Mouse (Mus musculus) megakaryocyte-erythroid progenitor cell, adult 5 weeks (primary cell): Measurements from ENCODE around the gene Klf11. TPM values are rescaled to one million over a fixed set of nuclear protein-coding genes. Genes with fewer than 3 reads are reported as not detected.

Source experiments
- polyA plus RNA-seq: library from polyadenylated mRNA; stranded (reverse); fragments of >175 nt; gene quantifications from 2 replicates; pipeline ENCODE4 v1.2.3, GENCODE M21; 2012

Gene Klf11
- 78.3 and 90.3 TPM in 2 replicates for polyA plus RNA-seq

DNA sequence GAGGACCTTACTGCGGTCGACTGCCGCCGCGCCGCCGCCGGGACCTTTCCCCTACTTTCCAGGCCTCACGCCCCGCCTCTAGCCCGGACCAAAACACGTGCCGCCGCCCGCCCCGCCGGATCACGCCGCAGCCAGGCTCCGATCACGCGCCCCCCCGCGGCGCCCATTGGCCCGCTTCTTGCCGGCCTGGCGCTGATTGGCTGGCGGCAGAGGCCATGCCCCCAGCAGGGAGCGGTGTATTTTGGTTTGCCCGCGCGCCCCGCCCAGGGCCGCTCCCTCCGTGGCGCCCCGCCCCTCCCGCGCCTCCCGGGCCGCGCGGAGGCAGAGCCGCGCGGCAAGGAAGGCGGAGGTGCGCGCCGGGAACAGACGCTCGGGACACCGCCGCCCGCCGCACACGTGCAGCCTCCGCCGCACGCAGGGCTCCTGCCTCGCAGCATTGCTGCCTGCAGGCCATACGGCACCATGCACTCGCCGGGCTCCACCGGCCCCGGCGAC is at the start of gene Klf11:
TSS of gene Klf11 (plus strand) at position 212 of the 495 bp plus-strand sequence.

DNA sequence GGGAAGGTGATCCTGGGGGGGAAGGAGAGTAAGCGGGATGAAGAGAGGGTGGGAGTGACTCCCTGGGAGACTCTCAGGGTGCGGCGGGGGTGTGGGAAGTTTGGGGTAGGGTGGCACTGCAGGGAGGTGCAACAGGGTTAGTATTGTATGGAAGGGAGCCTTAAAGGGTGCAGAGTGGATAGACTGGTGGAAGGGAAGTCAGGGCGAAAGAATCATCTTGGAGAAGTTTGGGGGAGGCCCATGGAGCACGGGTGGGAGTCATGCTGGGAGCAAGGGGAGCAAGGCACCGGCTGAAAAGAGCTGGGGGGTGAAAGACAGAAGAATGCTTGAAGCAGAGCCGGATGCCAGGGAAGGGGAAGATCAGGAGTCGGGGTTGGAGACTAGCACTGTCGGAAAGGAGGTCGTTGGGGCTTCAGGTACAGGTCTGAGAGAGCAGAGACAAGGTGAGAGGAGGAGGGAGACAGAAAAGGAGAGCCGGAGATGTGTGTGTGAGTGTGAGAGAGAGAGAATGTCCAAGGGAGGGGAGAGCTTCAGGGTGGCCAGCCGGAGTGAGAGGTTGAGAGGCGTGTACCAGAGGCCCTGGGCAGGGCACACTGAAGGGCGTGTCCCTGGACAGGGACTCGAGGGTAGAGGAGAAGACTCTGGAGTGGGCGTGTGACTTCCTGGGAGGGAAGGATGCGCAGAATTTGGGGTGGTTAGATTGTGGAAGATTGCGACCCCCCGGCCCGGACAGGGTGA is 30.4 kb downstream of the Klf11 start, which contains the start of gene Cys1:
TSS of gene Cys1 (minus strand) at position 528 of the 738 bp plus-strand sequence.

GRCm38 (mm10) chr12:24707954-24708823 is 57.1 kb downstream of the Klf11 start, which contains the start of gene Rrm2:
Gene Rrm2 (plus strand): TSS chr12:24708241.

Other genes with a start within 250 kb of the Klf11 start
- gene Taf1b, start 152.9 kb upstream of the Klf11 start, polyA plus RNA-seq: 2.4 and 3.5 TPM in 2 replicates
- 0.22 and 0.32 TPM in 2 replicates for gene Grhl1, start 79.0 kb upstream of the Klf11 start, polyA plus RNA-seq
- gene Cys1, start 30.5 kb downstream of the Klf11 start, polyA plus RNA-seq: not detected in 2 replicates
- 134 and 205 TPM in 2 replicates for gene Rrm2, start 57.0 kb downstream of the Klf11 start, polyA plus RNA-seq
- 1.1 and 1.3 TPM in 2 replicates for gene Mboat2, start 179.6 kb downstream of the Klf11 start, polyA plus RNA-seq